Mouse (Mus musculus) myocyte (in vitro differentiated cells): Measurements from ENCODE around the gene Gm45808. TPM values are rescaled to one million over a fixed set of nuclear protein-coding genes. Genes with fewer than 3 reads are reported as not detected.

Source experiments
- H3K27me3 ChIP-seq: one replicate; pipeline ENCODE4 v1.6.1; 2011; ENCODE audit not compliant: control insufficient read depth, insufficient read depth, insufficient read length
- H3K36me3 ChIP-seq: one replicate; pipeline ENCODE4 v1.6.1; 2011; ENCODE audit not compliant: control insufficient read depth, insufficient read depth
- H3K4me2 ChIP-seq: one replicate; pipeline ENCODE4 v1.6.1; 2011; ENCODE audit warnings: low read depth, control low read depth
- H3K4me3 ChIP-seq: one replicate; pipeline ENCODE4 v1.5.1; 2011; ENCODE audit warnings: mild to moderate bottlenecking, control low read depth, moderate library complexity
- H3K79me2 ChIP-seq: one replicate; pipeline ENCODE4 v1.6.1; 2011; ENCODE audit not compliant: control insufficient read depth, insufficient read depth
- H3ac ChIP-seq: one replicate; pipeline ENCODE4 v1.6.1; 2011; ENCODE audit not compliant: control insufficient read depth, insufficient read length
- CEBPB ChIP-seq: IDR thresholded peaks from 2 replicates; pipeline ENCODE4 v1.6.1; 2011; ENCODE audit warnings: mild to moderate bottlenecking, moderate library complexity; ENCODE audit not compliant: poor library complexity, insufficient read depth, severe bottlenecking
- E2F4 ChIP-seq: IDR thresholded peaks from one replicate; pipeline ENCODE4 v1.6.1; 2011; ENCODE audit warnings: mild to moderate bottlenecking, control low read depth, moderate library complexity; ENCODE audit not compliant: insufficient read depth
- MAX ChIP-seq: IDR thresholded peaks from one replicate; pipeline ENCODE4 v1.6.1; 2011; ENCODE audit warnings: low read depth, mild to moderate bottlenecking, control low read depth
- MYOD1 ChIP-seq, 3 experiments: IDR thresholded peaks; one replicate each; pipeline ENCODE4 v1.6.1; 2011; ENCODE audit warnings: control low read depth in 2 of 3, low read depth in 2 of 3, mild to moderate bottlenecking in 2 of 3, moderate library complexity in 1 of 3; ENCODE audit not compliant: insufficient read length in 2 of 3, control insufficient read depth in 1 of 3
- MYOG ChIP-seq, 3 experiments: IDR thresholded peaks; one replicate each; pipeline ENCODE4 v1.6.1; 2011; ENCODE audit warnings: control low read depth in 2 of 3, low read depth in 2 of 3, mild to moderate bottlenecking in 2 of 3; ENCODE audit not compliant: insufficient read length in 2 of 3, control insufficient read depth in 1 of 3, insufficient read depth in 1 of 3
- POLR2A ChIP-seq: IDR thresholded peaks from one replicate; pipeline ENCODE4 v1.6.1; 2011; ENCODE audit warnings: low read depth, mild to moderate bottlenecking, control low read depth, moderate library complexity; ENCODE audit not compliant: insufficient read length
- POLR2AphosphoS2 ChIP-seq: IDR thresholded peaks from one replicate; pipeline ENCODE4 v1.6.1; 2011; ENCODE audit warnings: low read depth, control low read depth; ENCODE audit not compliant: insufficient read length
- REST ChIP-seq: IDR thresholded peaks from one replicate; pipeline ENCODE4 v1.6.1; 2011; ENCODE audit warnings: mild to moderate bottlenecking, control low read depth, moderate library complexity; ENCODE audit not compliant: insufficient read depth, insufficient read length
- SRF ChIP-seq: IDR thresholded peaks from one replicate; pipeline ENCODE4 v1.6.1; 2011; ENCODE audit warnings: low read depth; ENCODE audit not compliant: control insufficient read depth, insufficient read length
- TCF12 ChIP-seq: IDR thresholded peaks from one replicate; pipeline ENCODE4 v1.6.1; 2011; ENCODE audit warnings: mild to moderate bottlenecking, control low read depth; ENCODE audit not compliant: poor library complexity, insufficient read depth, severe bottlenecking
- TCF3 ChIP-seq: IDR thresholded peaks from one replicate; pipeline ENCODE4 v1.6.1; 2011; ENCODE audit warnings: low read depth, control low read depth; ENCODE audit not compliant: insufficient read length
- USF1 ChIP-seq: IDR thresholded peaks from one replicate; pipeline ENCODE4 v1.6.1; 2011; ENCODE audit warnings: low read depth, mild to moderate bottlenecking, control low read depth, moderate library complexity
- polyA plus RNA-seq: library from polyadenylated mRNA; unstranded; fragments of >200 nt; fragmentation: generic; extraction: Trizol; gene quantifications from one replicate; pipeline ENCODE4 v1.2.1, GENCODE M21; 2012; ENCODE audit warnings: missing spikeins

Gm45808 gene
- polyA plus RNA-seq, 1 experiment, result not detected

- peaks cover 29% of the 10 kb centered on the region for H3K79me2 ChIP-seq
- TF ChIP-seq POLR2A (peak; percentile 80), MAX (no peak), USF1 (peak; percentile 39), POLR2AphosphoS2 (peak; percentile 99)
- peak overlapping the region; percentile 99 for H3K4me3 ChIP-seq
- H3ac ChIP-seq, result peak overlapping the region; percentile 18
- H3K27me3 ChIP-seq, result no peaks in the 10 kb centered on the region
- H3K36me3 ChIP-seq, result peaks cover 37% of the 10 kb centered on the region
- peak overlapping the region; percentile 96 for H3K4me2 ChIP-seq
Observed at GRCm38 (mm10) chr7:45457204-45458060, 29.2 kb downstream of the Gm45808 start.

- peaks cover 29% of the 10 kb centered on the region for H3K79me2 ChIP-seq
- H3K36me3 ChIP-seq, result peaks cover 42% of the 10 kb centered on the region
- H3ac ChIP-seq, result no peak overlapping the region
- peak overlapping the region; percentile 96 for H3K4me2 ChIP-seq
- TF ChIP-seq TCF12 (no peak), POLR2AphosphoS2 (no peak), CEBPB (no peak)
- H3K27me3 ChIP-seq, result no peaks in the 10 kb centered on the region
- H3K4me3 ChIP-seq, result peak overlapping the region; percentile 99
Observed at GRCm38 (mm10) chr7:45456721-45457203, 29.8 kb downstream of the Gm45808 start.

DNA sequence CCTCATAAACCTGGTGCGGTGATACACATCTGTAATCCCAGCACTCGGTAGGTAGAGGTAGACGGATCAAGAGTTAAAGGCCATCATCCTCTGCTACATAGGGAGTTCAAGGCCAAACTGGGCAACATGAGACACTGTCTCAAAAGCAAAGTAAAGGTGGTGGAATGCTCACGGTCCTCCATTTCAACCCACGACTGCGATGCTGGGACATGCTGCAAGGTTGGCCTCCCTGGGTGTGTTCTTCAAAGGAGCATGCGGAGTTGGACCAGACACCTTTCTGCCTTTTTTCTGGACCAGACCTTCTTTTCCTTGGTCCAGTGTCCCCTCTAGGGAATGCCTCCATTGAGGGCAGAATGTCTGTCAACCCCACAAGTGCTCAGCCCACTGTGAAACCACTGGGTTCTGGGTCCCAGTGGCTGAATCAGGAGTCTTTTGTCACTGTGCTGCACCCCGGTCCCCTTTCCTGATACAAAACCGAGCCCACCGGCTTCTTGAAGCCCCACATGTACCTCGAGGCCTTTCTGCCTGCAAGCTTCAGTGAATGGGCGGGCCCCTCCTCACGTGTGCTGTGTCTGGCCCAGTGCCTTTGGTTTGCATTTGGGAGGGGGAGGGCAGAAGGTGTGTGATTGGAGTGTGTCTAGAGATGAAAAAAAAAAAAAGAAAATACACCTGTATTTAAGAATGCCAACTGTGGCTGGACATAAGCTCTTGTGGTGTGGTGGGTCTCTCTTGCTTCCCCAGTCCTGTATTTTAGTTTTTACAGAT lies 30.5 kb downstream of the Gm45808 start:
- H3K79me2 ChIP-seq, result peaks cover 29% of the 10 kb centered on the region
- TF ChIP-seq POLR2AphosphoS2 (peak; percentile 60), POLR2A (peak; percentile 35), USF1 (no peak)
- H3K36me3 ChIP-seq, result peaks cover 44% of the 10 kb centered on the region
- peak overlapping the region; percentile 96 for H3K4me2 ChIP-seq
- H3ac ChIP-seq, result no peak overlapping the region
- H3K4me3 ChIP-seq, result peak overlapping the region; percentile 99
- no peaks in the 10 kb centered on the region for H3K27me3 ChIP-seq

GRCm38 (mm10) chr7:45454971-45455370 lies 31.6 kb downstream of the Gm45808 start:
- Histone ChIP-seq H3K79me2 (peaks cover 24% of the 10 kb centered on the region), H3K27me3 (no peaks in the 10 kb centered on the region), H3K4me3 (no peak overlapping the region), H3K4me2 (no peak overlapping the region), H3ac (no peak overlapping the region), H3K36me3 (peaks cover 46% of the 10 kb centered on the region)
- TF ChIP-seq POLR2A (peak; percentile 5), TCF12 (no peak), POLR2AphosphoS2 (peak; percentile 67)

GRCm38 (mm10) chr7:45451344-45451982 lies 35.1 kb downstream of the Gm45808 start:
- TF ChIP-seq USF1 (no peak), MYOG (IDR thresholded peaks at IDR 0.05; ENCODE audit: control insufficient read depth in 1 of 3, insufficient read depth in 1 of 3, insufficient read length in 2 of 3, low read depth in 2 of 3) (no peak), REST (no peak), POLR2AphosphoS2 (peak; percentile 33), E2F4 (no peak), POLR2A (no peak)
- no peak overlapping the region for H3K4me2 ChIP-seq
- H3K27me3 ChIP-seq, result no peaks in the 10 kb centered on the region
- peaks cover 49% of the 10 kb centered on the region for H3K36me3 ChIP-seq
- H3K79me2 ChIP-seq, result no peaks in the 10 kb centered on the region
- H3K4me3 ChIP-seq, result no peak overlapping the region
- no peak overlapping the region for H3ac ChIP-seq

DNA sequence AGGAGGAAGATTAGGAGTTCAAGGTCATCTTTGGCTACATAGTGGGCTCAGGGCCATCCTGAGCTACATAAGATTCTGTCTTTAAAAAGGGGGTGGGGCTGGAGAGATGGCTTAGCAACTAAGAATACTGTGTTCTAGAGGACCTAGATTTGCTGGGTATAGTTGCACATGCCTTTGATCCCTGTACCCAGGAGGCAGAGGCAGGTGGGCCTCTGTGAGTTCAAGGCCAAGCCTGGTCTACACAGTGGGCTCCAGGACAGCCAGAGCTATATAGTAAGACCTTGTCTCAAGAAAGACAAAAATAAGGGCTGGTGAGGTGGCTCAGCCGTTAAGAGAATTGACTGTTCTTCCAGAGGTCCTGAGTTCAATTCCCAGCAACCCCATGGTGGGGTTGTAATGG lies 36.6 kb downstream of the Gm45808 start:
- H3K79me2 ChIP-seq, result no peaks in the 10 kb centered on the region
- H3K4me3 ChIP-seq, result no peak overlapping the region
- H3K27me3 ChIP-seq, result no peaks in the 10 kb centered on the region
- H3K4me2 ChIP-seq, result no peak overlapping the region
- TF ChIP-seq REST, result no peak
- TF ChIP-seq SRF, result no peak
- no peak for TF ChIP-seq POLR2A
- no peak for TF ChIP-seq CEBPB
- no peak for TF ChIP-seq TCF3
- no peak for TF ChIP-seq MYOD1 (IDR thresholded peaks at IDR 0.05; ENCODE audit: control insufficient read depth in 1 of 3, insufficient read length in 2 of 3, low read depth in 2 of 3)
- no peak for TF ChIP-seq MAX
- no peak for TF ChIP-seq TCF12
- no peak for TF ChIP-seq E2F4
- no peak for TF ChIP-seq POLR2AphosphoS2
- no peak for TF ChIP-seq USF1
- TF ChIP-seq MYOG (IDR thresholded peaks at IDR 0.05; ENCODE audit: control insufficient read depth in 1 of 3, insufficient read depth in 1 of 3, insufficient read length in 2 of 3, low read depth in 2 of 3), result no peak
- no peak overlapping the region for H3ac ChIP-seq
- peaks cover 59% of the 10 kb centered on the region for H3K36me3 ChIP-seq
